Mouse (Mus musculus): ENCODE results near the gene Xiap.
"Not testable (repeated sequence)": the region's sequence is repeated elsewhere in the genome, so short reads cannot be mapped to it uniquely, and the experiment has no call there.

Xiap gene

DNA sequence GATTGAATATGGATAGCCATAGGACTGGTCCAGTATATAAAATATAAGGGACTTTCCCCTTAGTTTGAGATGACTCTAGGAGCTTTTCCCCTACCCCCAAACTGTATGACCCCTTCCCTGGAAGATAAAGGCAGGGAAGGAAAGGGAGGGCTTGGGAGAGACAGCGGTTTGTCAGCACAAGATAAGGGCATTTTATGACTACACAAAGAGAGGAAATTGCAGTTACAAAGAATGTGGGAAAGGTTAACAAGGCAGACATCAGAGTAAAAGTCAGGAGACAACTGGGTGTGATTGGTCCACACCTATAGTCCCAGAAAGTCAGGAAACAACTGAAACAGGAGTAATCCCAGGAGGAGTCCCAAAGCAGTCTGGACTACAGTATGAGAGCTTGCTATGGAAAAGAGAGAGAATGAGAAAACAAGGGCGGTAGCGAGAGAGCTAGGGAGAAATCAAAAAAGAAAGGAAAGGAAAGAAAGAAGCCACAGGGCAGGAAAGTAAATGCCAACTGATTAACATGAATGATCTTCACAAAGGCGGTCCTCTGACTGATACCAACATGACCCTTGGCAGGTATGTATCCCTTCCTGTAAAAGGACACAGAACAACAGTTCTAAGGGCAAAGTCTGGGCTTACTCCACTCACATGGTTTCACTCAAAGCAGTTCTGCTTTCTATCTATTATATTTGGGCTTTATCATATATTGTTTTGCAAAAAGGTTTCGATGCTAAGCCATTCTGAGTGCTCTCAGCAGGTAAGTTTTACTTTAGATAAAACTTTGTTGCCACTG is at the start of gene Xiap:
TSS of gene Xiap (plus strand) at position 398 of the 787 bp plus-strand sequence.
- DNase-seq: no peak

DNA sequence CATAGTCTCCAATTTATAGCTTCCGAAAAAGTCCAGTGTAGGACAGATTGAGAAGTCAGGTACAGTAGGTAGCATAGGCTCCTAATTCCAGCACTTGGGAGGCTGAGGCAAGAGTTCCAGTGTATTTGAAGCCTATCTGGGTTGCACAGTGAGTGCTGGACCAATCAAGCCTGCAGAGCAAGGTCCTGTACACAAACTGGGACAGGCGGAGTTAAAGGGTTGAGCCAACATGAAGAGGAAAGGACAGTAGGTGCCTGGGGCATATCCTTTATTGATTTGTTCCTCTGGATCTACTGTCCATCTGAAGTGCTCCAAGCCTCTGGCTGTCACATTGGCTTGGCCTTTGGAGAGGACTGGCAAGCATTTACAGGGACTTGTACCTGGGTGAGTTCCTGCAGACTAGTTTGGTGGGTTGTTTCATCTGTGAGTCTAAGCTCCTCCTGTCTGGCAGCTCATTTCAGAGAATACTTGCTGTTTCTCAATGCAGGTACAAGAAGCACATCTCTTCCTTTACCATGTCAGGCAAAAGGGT is 46.7 kb upstream of the Xiap start:
- DNase-seq: no peak

DNA sequence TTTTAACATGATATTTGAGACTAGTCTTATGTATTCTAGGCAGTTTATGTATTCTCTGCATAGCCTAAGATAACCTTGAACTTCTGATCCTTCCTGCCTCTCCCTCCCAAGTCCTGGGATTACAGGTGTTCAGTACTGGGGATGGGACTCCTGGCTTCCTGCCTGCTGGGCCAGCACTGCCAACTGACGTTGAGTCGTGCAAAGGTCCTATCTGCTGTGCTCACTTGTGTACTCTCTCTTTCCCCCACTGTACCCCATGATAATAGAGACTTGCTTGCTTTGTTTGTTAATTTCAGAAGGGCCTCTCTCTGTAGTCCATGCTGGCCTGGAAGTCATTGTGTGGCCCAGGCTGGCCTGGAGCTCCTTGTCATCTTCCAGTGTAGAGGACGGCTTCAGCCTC is 45.7 kb upstream of the Xiap start:
- no peak for DNase-seq

DNA sequence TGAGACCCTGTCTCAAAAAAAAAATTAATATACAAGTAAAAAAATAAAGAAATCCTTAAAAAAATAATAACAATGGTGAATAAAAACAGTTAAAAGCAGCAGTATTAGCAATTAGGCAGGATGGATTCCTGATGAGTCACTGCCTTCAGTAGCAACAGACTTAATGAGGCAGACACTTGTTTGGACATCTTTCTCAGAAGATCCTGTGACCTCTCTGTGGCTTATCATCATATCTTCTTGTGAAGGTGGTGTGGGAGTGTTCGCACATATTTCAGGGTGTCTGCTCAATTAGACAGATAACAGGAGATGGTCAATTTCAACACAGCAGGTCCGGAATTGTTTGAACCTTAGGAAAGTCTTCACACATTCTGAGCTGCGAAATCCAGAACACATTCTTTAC is 45.0 kb upstream of the Xiap start:
- DNase-seq: no peak

DNA sequence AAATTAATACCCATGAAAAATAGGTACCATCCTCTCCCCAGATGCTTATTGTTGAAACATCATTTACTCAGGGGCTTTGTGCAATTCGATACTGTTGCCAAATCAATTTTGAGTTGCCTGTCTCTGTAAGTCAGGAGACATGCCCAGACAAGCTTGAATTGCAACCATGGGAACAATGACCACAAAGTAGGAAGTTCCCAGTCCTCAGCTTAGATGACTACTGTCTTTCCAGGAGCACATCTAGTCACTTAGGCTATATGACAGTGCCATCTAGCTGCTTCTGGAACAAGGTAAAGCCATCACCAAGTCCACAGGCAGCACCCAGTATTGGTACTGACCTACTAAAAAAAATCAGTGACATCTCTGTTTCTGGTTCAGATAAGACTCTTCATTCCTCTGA is 41.4 kb upstream of the Xiap start:
- no peak for DNase-seq

DNA sequence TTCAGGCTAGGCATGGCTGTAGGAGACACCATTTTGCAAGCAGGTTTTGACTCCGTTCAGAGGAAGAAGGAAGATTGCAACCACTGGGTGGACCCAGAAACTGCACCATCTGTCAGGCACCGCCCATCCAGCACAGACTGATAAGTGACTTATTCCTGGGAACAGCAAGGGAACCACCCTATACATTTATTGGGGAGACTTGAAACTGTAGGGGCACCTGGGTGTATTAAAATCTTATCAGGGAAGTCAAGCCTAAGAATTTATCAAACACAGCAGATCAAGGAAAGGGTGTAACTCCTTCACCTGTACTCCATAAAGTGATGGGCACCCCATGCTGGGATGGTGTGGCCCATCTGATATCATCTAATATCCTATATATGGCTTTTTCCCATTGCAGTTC is 40.0 kb upstream of the Xiap start:
- no peak for DNase-seq

DNA sequence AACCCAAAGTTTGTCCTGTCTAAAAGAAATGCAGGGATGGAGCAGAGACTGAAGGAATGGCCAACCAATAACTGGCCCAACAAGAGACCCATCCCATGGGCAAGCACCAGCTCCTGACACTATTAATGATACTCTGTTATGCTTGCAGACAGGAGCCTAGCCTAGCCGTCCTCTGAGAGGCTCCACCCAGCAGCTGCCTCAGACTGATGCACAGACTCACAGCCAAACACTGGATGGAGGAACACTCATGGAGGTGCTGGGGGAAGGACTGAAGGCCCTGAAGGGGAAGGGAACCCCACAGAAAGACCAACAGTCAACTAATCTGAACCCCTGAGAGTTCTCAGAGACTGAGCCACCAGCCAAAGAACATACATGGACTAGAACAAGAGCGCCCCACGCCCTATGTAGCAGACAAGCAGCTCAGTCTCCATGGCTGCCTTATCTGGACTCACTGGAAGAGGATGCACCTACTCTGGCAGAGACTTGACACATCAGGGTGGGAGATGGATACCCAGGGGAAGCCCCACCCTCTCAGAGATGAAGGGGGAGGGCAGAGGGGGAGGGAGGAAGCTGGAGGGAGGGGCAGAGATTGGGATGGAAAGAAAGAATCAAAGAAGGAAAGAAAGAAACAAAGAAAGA is 33.6 kb upstream of the Xiap start:
- DNase-seq: not testable (repeated sequence)

DNA sequence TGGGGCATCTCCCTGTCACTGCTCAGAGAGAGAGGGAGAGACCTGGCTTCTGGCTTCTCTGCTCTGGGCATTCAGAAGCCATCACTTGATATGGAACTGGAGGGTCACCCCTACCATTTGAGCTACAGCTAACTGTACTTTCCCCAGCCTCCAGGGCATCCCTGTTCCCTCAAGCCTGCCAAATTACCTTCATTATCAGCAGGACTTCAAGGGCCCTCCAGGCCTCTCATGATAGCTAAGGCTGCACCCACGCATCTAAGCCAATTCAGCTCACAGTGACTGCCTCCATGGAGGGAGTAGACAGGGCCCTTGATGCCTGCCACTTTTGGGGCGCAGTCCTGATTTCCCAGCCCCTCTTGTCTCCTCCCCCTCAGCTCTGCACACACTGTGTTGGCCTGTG is 32.5 kb upstream of the Xiap start:
- not testable (repeated sequence) for DNase-seq

DNA sequence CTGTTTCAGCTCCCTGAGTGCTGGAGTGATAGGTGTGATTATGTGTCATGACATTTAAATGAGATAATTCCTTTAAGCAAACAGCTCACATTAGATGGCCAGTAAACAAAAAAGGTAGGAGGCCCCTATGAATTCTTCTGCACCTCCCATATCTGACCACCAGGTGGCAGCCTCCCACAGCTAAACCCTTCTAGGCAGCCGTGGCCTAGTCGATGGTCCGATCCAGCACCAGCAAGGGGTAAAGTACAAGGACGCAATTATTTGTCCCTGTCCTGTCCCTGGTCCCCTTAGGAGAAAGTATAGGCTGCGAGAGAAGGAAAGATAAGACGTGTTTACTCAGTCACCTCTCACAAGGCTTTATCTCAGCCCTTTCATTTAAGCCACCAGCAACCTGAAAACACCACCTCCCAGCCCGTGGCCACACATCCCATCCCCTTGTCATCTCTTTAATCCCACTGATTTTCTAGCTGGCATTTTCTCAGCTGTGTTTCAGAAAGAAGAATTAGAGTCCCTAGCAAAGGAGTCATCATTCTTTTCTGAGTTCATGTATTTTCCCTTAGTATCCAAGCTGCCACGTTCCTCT is 26.3 kb upstream of the Xiap start:
- DNase-seq: peak; percentile 81 to 84

DNA sequence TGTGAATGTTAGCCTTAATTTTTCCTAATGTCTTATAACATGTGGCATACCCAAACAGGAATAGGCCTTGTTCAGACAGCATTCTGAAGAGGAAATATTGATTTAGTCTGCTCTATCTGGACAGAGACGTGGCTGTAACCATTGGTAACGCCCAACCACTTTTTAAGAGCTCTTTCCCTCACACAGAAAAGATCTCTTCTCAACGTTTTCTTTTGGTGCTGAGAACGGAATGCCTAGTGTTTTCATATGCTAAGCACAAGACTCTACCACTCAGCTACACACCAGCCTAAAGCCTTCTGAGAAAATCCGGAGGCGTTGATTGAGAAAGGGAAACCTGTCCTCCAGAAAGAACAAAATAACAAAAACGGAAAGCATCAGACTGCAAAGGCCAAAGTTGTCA is 25.6 kb upstream of the Xiap start:
- no peak for DNase-seq

DNA sequence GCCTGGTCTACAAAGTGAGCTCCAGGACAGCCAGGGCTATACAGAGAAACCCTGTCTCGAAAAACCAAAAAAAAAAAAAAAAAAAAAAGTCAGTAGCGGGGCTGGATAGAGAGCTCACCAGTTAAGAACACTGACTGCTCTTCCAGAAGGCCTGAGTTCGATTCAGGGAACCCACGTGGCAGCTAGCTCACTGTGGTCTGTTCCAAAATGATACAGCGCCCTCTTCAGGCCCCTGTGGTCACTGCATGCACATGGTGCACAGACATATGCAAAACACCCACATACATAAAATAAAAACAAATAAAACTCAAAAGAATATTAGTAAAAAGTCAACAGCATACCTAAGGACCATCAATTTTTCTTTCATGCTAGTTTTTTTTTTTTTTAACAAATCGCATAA is 20.0 kb upstream of the Xiap start:
- DNase-seq: no peak

DNA sequence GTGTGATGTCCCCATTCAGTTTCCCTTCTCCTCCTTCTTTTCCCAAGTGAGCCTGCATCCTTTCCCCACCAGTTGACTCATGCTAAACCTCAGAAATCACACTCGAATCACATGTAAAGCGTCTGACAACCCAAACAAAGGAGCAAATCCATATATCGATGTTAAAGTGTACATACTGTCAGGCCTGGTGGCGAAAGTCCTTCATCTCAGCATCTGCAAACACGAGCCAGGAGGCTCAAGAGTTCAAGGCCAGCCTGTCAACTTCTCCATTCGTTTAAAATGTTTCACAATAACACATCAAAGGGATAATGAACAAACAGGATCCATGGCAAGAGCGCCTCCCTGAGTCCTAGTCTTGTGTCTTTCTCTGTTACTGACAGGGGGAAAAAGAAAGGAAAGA is 14.5 kb upstream of the Xiap start:
- DNase-seq: no peak

DNA sequence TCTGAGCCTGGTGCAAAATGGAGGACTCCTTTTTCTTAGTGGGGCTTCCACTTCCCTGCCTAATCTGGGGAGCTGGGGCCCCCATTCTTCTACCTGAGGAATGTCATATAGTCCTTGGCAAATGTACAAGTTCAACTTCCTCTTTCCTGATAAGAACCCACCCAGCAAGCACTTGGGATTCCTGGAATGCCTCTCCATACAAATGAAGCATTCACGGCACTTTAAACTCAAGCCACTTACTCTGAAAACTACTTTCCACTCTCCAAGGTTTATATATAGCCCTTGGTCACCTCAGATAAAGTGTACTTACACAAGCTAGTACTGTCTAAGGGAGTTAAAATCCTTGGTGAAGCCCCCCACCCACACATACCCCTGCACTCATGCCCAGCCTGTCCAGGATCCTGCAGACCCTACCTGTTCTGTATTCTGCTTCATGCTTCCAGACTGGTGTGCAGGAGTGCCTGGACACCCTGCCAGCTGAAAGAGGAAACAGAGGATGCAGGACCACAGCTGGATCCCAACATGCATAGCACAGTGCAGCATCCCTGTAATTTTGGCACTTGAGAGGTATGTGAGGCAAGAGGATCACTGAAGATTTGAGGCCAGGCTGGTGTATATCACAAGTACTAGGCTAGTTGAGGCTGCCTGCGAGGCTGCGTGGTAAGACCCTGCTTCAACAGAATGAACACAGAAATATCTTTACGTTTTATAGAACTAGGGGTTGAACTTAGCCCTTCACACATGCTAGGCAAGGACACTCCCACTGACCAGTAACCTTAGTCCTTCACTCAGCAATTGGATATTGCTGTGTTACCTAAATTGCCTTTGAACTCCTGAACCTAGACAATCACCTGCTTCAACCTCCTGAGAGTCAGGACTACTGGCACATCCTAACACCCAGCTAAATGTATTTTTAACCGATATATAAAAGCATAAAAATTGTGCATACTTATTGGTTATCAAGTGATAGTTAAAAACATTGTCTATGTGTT is 8.5 kb upstream of the Xiap start:
- no peak for DNase-seq

DNA sequence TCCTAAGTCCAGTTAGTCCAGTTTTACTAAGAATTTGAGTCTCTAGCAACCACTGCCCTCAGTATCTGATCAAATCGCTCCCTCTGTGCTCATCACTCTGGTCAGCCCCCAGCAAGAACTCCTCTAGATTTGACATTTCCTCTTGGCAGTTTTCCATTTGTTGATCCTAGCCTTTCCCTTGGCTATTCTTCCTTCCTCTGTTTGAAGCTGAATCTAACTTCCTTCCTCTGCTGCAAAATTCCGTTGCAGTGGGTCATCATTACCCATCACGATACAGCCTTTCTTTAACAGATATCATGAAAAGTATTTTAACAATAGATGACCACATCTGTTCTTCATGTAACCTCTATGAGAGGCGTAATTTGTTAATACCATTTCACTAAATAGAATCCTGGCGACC is 2.5 kb upstream of the Xiap start:
- peak in 1 of 2 experiments; percentile 2 for DNase-seq

DNA sequence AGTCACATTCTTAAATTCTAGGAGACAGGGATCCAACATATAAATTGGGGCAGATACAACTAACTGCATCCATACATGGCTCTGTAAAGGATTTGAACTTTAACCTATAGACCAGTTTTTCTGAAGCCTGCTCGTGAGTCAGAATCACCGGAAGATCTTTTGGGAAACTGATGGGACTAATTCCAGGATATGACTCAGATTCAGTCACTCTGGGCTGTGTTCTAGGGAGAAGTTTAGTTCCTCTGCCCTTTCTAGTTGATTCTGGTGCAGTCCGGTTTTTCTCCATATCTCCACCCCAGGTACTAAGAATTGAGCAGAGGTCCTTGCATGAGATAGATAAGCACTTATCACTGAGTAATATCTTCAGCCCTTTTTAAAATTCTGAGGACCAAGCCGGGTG is 1.6 kb upstream of the Xiap start:
- DNase-seq: no peak

DNA sequence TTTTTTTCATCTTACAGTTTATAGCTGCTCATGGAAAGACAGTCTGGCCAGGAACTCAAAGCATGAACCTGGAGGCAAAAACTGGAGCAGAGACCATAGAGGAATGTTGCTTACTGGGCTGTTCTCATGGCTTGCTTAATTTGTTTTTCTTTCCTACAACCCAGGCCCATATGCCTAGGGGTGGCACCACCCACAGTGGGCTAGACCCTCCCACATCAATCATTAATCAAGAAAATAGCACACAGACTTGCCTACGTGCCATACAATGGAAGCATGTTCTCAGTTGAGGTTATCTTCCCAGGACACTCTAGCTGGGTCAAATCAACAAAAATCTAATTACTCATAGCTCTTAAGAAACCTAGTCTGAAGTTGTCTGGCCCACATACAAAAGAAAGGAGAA is 4.1 kb downstream of the Xiap start:
- peak in 1 of 2 experiments; percentile 2 for DNase-seq

DNA sequence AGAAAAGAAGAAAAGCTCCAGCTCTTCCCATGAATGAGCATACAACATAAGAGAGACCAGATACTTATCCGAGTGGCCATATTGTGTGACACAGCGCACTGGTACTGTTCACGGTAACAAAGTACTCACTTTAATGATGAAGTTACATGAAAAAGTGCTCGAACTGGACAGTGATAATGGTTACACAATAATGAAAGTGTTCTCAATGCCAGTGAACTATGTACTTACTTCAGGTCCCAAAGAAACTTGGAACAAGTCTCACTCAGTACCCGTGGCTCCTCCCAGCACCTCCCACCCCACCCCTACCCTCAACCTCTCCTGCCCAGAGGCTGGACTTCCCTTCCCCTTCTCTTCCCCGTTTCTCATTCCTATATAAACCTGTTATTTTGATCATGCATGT is 5.6 kb downstream of the Xiap start:
- DNase-seq: no peak

DNA sequence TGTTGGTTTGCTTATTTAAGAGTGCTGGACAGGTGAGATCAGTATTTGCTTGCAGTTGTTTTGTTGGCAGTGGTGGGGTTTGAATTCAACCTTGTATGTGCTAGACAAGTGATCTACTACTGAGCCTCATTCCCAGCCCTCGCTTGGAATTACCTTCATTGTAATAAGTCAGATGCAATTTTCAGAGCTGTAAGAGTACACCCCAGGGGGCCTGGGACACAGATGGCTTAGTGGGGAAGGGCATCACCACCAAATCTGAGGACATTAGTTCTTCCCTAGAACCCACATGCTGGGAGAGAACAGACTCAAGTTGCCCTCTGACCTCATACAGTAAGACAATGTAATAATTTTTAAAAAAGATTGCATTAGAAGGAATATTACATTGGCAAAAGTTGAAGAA is 7.3 kb downstream of the Xiap start:
- no peak for DNase-seq

DNA sequence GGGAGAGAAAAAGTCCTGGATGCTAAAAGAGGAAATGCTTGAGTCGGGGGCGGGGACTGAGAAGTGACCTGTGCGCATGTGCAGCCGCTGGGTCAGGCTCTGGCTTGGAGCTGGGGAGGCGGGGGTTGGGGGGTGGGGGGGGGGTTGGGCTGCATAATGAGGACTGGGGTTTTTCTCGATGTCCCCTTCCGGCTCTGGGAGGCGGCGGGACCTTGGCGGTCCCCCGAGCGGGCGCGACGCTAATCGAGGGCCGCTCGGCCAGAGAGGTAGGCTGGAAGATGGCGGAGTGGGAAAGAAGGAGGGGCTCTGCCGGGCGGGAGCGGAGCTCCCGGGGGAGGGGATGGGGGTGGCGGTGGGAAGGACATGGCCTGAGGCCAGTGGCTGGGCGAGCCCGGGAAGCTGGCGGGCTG is 8.3 kb downstream of the Xiap start:
- peak; percentile 81 to 88 for DNase-seq

DNA sequence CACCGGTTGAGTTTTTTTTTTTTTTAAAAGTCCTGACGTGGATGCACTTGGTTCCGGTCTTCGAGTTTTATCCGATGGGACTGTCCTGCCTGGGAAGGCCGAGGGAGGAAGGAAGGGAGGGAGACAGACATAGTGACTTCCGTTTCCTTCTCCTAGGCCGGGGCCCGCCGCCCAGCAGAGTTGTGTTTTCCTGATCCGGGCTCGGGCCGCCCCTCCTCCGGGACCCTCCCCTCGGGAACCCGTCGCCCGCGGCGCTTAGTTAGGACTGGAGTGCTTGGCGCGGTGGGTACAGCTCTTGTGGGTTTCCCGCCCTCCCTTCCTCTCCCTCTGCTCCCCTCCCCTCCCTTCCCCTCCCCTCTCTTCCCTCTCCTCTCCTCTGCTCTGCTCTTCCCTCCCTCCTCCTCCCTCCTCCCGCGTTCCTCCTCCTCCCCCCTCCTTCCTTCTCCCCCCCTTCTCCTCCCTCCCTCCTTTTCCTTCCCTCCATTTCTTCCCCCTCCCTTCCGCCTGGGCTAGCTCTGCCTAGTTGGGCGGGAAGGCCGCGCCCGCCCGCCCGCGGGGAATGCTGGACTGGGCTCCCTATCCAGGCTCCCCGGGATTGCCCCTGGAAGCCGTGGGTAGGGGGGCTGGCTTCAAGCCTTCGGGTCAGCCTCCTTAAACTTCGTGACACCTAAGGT is 8.9 kb downstream of the Xiap start:
- peak; percentile 82 to 90 for DNase-seq

DNA sequence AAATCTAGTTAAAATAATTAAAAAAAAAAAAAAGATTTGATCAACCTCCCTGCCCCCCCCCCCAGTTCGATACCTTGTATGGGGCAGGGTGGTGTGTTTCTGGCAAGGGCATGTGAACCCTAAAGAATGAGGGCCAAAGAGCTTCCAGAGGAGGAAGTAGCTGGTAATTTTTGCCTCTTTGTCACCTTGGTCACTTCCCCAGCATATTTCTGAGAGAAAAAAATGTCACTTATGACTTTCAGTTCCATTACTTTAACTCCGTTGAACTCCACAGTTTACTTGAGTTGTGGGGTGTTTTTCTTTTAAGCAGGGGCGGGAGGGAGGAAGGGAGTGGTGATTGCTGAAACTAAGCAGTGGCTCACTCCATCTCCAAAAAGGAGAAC is 9.4 kb downstream of the Xiap start:
- DNase-seq: peak; percentile 3 to 21

DNA sequence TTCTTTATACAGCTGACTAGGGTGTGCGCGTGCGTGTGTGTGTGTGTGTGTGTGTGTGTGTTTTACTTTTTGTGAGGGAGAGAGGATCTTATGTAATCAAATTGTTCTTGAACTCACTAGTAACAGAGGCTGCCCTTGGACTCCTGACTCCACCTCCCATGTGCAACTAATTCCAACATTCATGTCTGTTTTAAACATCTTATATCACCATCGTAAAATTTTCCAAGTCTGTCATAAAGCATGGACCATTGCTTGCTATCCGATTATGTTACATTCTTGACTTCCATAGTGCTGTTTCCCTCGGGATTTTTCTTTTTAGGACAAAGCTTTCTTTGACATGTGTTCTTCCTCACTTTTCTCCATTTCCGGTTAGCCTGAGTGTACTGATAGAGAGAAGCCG is 28.3 kb downstream of the Xiap start:
- peak in 1 of 2 experiments; percentile 18 for DNase-seq
